Mouse (Mus musculus): ENCODE results near the gene Sgsh.

Gene Sgsh

DNA sequence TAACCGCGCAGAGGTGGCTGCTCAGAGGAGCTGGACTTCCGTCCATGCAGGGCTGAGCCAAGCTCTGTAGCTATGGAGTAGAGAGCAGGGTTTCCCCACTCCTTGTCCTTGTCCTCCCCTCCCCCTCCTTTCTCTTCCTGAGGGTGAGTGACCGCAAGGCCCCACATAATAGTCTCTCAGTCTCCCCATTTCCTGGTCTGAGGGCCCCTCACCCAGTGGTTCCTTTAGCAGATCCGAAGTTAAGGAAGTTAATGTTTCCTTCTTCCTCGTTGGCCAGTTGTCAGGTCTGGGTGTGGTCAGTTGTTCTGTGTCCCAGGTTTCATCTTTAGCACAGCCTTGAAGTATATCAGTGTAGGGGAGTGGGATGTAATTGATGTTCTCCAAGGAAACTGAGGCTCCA lies 20.1 kb upstream of the Sgsh start:
- DNase-seq (ENCODE audit: low spot score in 2 of 2) = no peak

DNA sequence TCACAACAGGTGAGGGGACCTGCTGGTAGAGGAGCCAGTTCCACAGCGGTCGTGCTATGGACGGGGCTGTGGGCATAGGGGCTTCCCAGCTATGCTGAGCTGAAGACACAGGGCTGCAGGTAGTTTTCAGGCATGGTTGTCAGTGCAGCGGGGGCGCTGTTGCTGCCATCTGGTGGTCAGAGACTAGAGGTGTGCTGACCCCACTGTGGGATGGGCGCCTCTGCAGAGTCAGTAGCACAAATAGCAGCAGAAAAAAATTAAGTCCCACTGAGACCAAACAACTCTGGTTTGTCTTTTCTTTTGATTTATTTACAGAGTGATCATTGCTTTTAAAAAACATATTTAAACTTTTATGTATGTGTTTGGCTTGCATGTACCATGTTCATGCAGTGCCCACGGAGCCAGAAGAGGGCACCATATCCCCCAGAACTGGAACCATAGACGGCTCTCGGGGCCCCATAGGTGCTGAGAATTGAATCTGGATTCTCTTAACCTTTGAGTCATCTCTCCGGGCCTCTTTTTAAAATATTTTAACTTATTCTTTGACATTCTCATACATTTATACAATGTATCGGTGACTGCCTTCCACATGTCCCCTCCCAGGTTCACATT lies 8.3 kb upstream of the Sgsh start:
- DNase-seq (ENCODE audit: low spot score in 2 of 2) = peak; percentile 64 to 66

DNA sequence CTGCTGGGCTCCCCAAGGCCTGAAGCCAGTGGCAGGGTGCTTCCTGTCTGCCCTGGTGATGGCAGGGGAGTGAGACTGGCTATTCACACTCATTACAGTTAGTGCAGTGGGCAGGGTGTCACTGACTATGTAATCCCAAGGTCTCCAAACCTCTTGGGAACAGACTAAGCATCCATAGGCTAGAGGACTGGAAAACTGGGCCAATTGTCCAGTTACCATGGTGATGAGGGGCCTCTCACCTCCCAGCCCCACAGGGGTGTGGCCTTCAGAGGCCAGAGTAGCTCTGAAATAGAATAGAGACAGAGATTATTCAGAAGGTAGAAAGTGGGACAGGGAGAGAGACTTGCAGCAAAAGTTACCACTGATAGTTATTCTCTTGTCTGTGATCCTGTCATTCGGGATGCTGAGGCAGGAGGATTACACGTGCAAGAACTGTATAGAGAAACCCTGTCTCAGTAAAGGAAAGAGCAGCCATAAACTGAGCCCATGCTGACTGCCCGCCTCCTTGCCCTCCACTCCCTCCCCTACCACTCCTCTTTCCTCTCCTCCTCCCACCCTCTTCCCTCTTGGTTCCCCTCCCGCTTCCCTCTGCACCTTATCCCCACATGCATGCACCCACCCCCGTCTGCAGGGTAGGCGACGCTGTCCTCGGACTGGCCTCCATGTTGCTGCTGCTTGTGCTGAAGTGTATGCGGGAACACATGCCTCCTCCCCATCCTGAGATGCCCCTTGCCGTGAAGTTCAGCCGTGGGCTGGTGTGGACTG lies 7.6 kb upstream of the Sgsh start:
- no peak for DNase-seq (ENCODE audit: low spot score in 2 of 2)

DNA sequence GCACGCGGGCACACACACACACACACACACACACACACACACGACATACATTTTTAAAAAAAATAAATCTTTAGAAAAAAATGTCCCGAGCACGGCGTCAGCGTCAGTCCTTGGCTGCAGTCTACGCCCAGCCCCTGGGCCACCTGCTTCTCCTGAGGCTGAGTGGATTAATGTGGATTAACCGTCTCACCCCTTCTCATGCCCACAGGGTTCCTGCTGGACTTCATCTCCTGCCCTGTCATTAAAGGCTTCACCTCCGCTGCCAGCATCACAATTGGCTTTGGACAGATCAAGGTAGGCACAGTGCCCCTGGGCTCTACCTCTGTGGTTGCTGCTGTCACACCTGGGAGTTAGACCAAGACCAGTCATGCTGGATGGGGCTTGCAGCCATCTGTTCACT lies 3.8 kb upstream of the Sgsh start:
- no peak for DNase-seq (ENCODE audit: low spot score in 2 of 2)

DNA sequence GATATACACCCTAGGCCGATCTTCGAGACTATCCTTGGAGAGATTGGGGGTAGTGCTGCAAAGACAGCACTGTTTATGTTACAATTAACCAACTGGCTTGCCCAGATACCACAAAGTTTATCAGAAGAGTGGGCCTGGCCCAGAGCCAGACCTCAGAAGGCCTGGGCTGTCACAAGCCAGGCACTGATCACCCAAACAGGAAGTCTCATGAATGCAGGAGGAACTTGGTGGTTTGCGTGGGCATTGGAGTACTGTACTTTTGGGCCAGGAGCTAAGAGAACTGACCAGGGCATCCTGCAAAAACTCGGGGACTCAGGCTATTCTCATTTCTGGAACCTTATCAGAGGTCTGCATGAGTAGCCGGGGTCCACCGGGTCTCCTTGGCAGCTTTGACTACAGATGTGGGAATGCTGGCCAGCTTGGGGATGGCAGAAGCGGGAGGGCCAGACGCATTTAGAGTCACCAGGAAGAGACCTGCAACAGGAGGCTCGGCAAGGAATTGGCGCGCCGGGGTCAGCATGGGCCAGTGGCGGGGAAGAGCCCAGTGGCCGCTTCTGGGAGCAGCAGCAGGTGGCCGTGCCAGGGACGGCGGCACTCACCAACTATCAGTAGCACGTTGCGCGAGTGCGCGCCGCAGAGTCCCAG lies 416 bp downstream of the Sgsh start:
- no peak for DNase-seq (ENCODE audit: low spot score in 2 of 2)

DNA sequence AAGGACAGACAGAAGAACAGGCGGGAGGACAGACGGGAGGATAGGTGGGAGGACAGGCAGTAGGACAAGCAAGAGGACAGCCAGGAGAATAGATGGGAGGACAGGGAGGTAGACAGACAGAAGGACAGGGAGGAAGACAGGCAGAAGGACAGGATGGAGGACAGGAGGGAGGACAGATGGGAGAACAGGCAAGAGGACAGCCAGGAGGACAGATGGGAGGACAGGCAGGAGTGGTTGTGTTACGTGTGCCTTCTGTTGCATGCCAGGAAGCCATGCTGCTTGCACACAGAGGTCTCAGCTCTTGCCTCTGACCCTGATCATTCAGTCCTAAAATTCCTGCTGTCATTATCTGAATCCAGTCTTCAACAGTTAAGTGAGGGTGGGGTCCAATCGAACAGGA lies 1.4 kb downstream of the Sgsh start:
- no peak for DNase-seq (ENCODE audit: low spot score in 2 of 2)

DNA sequence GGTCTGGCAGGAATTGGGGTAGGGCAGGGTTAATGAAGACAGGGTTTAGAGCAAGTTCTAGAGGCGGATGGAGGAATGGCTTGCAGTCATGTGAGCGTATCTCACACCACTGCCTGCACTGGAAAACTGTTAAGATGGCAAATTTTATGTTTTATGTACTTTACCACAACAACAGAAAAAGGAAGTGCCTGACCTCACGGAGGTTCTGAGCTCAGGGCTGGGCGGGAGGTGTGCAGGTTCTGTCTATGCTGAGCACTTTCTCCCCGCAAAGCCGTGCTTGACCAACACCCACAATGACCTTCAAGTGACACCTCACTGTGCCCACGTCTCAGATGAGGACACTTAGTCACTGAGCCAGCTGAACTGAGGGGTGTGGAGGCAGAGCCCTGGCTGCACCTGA lies 3.2 kb downstream of the Sgsh start:
- no peak for DNase-seq (ENCODE audit: low spot score in 2 of 2)

DNA sequence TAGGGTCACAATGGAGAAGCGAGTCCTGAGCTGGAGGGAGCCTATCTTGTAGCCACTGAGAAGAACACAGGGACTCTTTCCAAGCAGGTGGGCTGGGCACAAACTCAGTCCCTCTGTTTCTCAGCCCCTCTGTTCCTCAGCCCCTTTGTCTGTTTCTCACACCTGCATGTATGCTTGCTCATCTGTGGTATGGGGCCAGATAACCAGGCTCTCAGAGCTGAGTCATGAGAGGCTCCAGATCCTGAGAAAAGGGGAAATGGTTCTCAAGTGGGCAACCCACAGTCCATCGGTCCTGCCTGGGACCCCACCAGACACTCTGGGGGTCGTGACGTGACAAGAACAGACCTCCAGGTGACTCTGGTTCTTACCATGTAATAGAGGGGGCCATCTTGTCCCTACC lies 8.2 kb downstream of the Sgsh start:
- no peak for DNase-seq (ENCODE audit: low spot score in 2 of 2)

DNA sequence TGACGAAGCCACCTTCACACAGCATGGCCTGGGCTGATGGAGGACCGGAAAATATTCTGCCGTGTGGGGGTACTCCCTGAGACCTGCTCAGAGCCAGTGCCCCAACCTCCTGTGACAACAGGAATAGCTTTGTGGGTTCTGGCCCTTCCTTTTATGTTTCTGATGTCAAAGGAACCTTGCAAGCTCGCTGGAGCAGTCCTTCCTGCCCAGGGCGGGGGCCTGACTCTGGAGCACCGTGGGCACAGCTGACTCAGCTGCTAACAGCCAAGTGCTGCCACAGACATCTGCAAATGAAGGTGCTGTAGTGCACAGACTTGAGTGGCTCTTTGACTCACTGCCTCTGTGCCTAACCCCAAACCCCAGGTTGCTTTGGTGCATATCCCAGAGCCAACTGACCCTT lies 10.5 kb downstream of the Sgsh start:
- no peak for DNase-seq (ENCODE audit: low spot score in 2 of 2)

DNA sequence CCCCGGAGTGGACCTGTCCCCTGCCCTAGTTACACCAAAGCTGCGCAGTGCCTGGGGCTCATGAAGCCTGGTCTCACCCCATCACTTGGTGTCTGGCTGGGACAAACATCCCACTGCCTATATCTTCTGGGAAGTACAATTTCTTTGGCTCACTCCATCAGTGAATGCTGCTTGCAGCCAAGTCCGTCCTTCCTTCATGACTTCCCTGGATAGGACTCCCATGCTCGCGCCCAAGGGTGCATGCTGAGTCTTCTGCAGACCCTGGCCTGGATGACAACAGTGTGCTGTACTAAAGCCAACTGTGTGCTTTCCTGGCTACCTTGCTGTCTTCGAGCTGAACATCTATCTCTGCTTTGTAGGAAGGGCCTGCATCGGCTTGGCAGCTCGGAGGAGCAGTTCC lies 11.2 kb downstream of the Sgsh start:
- no peak for DNase-seq (ENCODE audit: low spot score in 2 of 2)

DNA sequence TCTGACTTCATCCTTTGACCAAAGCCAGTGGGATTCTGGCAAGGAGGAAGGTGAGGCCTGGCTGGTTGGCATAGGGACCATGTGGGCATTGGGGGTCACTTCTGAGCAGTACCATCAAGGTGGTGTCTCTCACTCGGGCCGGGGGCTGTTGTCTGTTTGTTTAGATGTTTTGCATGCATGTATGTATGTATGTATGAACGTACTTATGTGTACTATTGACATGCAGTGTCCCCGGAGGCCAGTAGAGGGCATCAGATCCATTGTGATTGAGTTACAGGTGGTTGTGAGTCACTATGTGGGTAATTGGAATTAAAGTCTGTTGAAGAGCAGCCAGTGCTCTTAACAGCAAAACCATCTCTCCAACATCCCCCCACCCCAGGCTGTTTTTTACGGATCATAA lies 15.7 kb downstream of the Sgsh start:
- DNase-seq (ENCODE audit: low spot score in 2 of 2) = peak; percentile 78 to 86

DNA sequence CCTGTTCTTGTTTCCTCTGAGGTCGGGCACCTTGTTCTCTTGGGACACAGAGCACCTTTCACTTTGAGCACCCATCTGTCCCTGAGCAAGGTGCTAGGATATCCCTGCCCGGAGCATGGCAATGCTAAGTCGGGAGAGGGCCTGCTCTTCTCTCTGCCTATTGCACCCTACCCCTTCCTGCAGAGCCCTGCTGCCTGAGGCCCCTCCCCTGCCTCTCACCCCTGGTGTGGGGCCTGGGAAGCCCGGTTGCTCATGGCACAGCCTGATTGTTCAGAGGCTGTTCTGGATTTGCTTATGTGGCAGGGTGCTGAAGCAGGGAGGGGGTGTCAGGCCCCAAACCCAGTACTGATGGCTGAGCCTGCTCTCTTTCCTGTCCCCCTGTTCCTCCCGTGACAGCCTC lies 16.2 kb downstream of the Sgsh start:
- DNase-seq (ENCODE audit: low spot score in 2 of 2) = no peak

DNA sequence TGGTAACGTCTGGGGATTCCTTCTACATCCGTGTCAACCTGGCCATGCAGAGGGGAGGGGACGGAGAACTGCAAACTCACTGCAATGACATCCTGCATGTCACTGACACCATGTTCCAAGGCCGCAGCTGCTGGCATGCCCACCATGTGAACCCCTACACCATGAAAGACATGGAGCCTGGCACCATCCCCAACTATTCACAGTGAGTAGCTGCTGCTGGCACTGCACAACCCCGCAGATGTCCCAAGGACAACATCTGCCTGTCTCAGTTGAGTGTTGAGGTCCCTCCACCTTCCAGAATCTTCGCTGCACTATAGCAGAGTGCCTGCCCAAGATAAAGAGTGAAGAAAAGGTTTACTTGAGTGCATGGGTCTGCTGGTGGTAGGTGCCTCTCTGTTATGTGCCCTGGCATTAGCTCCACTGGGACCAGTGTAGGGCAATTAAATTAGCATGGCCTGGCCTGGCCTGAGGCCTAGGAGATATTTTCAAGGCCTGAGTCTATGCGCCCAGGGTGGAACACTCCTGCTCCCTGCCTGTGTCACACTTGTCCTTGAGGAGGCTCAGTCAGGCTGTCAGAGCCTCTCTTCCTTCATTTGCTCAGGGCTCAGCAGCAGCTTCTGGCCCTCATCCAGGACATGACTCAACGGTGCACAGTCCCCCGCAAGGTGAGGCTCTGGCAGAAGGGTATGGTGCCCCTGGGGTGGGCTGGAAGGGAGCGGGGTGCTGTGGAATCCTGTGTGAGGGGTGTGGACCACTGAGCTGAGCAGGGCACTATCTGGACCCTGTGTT lies 16.9 kb downstream of the Sgsh start:
- no peak for DNase-seq (ENCODE audit: low spot score in 2 of 2)

DNA sequence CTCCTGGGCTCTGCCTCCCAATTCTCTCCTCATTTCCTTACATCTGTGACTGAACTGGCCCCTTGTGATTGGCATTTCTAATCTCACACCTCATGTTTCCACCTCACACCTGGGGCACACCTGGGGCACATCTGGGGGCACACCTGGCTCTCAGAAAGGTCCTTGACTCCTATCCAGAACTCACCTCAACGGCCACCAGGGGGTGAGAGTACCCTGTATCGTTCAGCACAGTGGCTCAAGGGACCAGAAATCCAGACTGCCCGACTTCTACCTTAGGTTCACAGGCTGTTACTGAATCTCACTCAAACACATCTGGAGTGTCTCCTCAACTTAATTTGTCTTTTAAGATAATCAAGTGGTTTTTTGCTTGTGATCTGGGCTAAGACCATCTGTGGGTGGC lies 23.4 kb downstream of the Sgsh start:
- DNase-seq (ENCODE audit: low spot score in 2 of 2) = no peak

DNA sequence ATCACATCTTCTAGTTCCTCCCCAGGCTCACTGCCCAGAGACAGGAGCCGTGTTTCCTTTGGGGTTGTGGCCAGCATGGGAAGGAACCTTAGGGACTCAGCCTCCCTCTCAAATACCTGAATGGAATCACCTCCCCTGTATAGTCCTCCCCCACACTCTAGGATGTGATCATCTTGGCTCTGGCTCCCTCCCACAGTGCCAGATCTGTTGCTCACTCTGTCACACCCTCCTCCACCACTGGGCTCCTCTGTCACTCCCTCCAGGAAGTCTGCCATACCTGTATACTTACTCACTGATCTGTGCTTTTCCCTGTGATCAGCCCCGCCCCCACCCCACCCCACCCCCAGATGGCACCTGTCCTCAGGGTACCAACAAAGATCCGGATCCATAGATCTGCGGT lies 24.7 kb downstream of the Sgsh start:
- peak; percentile 32 to 43 for DNase-seq (ENCODE audit: low spot score in 2 of 2)

DNA sequence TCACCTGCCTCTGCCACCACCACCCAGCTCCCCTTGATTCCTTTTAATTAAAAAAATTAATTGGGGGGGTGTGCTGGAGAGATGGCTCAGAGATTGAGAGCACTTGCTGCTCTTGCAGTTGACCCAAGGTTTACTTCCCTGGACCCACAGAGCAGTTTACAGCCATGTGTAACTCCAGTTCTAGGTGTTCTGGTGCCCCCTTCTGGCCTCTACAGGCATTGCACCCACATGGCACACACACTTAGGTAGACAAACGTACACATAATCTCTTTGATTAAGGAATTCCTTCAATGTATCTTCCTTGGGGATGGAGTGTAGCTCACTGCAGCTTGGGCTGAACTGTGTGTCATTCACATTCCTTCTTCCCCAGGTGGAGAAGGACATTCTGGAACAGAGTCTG lies 30.3 kb downstream of the Sgsh start:
- DNase-seq (ENCODE audit: low spot score in 2 of 2) = no peak

DNA sequence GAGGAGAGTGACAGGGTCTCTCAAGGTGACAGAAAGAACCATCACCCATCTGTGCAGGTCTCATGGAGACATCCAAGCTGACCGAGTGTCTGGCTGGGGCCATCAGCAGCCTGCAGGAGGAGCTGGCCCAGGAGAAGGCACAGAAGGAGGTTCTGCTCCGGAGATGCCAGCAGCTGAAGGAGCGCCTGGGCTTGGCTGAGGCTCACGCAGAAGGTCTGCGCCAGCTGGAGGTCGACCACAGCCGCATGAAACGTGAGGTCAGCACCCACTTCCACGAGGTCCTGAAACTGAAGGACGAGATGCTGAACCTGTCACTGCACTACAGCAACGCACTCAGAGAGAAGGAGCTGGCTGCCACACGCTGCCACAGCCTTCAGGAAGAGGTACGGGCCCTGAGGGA lies 32.8 kb downstream of the Sgsh start:
- DNase-seq (ENCODE audit: low spot score in 2 of 2) = no peak

DNA sequence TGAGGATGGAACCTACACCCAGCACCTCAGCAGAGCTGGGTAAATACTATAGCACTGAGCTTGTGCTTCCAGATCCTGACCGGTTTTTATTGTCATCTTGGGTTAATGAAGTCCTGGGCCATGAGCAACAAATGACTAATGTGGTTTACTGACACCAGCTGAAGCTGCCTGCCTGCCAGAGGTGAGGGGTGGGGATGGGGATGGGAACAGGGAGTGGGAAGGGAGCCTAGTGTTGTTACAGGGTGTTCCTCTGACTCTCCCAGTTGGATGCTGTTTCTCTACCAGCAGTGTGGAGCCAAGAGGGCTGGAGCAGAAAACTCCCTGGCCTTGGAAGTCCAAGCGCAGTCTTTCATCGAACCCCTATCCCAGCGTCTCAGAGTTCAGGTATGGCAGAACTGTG lies 38.6 kb downstream of the Sgsh start:
- DNase-seq (ENCODE audit: low spot score in 2 of 2) = no peak

DNA sequence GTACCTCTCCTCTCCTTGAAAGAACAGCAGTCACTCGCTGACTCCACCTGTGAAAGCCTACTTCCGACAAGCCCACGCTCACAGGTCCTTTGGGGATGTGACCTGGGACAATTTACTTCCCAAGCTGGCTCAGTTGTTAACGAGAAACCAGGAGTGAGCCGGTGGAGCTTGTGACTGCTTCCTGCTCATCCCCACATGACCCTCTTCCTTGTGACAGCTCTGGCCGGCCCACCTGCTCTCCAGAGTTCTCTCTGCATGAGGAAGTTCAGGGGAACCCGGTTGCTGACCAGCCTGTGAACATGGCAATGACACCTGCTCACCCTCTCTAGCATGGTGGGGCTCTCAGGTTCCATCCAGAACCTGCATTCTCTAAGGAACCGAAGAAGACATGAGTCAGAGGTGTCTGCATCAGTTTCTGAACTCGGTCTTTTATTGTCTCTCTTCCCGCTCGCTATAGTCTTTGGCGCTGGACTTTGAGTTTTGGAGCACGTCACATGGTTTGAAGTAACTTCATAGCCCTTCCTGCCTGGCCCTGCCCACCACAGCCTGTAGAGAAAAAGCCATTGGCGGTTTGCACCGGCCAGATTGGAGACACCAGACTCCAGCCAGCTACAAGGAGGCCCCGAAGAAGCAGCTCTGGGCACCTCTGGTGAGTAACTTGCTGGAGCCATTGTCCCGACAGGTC lies 40.9 kb downstream of the Sgsh start:
- DNase-seq (ENCODE audit: low spot score in 2 of 2) = no peak

DNA sequence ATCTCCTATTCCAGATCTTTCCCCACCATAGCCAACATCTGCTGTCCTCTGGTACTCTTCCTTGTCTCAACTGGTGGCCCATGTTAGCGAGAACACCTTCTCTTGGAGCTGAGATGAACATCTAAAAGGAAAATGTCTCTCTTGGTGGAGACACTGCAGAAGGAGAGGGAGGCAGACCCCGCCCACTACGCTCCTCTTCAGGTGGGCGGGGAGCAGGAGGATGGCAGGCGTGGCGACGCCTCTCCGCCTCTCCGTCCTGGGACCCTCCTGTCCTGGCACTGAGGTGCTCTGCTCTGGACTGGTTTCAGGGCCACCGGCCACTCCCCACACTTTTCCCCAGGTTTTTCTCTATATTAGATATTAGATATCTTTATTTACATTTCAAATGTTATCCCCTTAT lies 44.7 kb downstream of the Sgsh start:
- no peak for DNase-seq (ENCODE audit: low spot score in 2 of 2)

DNA sequence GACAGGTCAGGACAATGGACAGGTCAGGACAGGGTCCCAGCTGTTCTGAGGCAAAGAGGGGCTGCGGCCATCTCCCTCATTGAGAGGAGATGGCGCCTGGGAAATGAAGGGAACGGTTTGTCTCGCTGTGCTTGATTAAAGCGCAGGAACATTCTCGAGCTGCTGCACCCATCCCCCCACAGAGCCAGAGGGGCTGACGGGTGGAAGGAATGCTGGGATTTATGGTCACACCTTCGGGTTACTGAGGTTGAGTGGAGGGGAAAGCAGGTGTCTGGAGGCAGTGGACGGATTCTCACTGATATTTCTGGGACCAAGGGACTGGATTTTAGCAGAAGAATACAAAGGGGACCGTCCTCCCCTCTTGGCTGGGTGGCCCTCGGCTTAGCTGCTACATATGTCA lies 47.4 kb downstream of the Sgsh start:
- no peak for DNase-seq (ENCODE audit: low spot score in 2 of 2)

DNA sequence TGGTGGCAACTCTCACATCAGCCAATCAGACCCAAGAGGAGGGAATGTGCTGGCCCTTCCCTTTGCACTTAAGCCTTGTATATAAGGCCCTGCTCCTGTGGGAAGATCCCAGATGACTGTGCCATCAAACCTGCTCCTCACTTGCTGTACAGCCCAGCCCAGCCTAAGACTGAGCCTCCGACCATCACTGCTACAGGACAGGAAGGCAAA lies 47.8 kb downstream of the Sgsh start, which contains the start of gene Card14:
Gene Card14, plus strand, starts transcription at position 111 of the 210 bp plus-strand sequence.
- no peak for DNase-seq (ENCODE audit: low spot score in 2 of 2)

Data from right cerebral cortex, adult 2 months (tissue).